In genomic region chr4:95053791-95054117, GRCm38 (mm10) we compare ENCODE assay signal across 8 mouse cellular contexts. TPM values are rescaled to one million over a fixed set of nuclear protein-coding genes. Genes with fewer than 3 reads are reported as not detected.
DNase-seq lines count a peak whose midpoint lies in the region; ATAC-seq lines count a peak whose summit lies in the region.

No protein-coding gene starts in this region.

- H3K9ac ChIP-seq in neural tube, embryonic 11.5 days (ENCODE audit: low read length) = peak overlapping the region; percentile 32
- peak overlapping the region; percentile 83 for H3K9ac ChIP-seq in embryonic facial prominence, embryonic 13.5 days
- peak overlapping the region; percentile 84 for H3K9ac ChIP-seq in heart, embryonic 11.5 days (ENCODE audit: low read depth, low read length)
- peak overlapping the region; percentile 94 for H3K9ac ChIP-seq in kidney, embryonic 16.5 days (replicated peaks; ENCODE audit: low read length)
- 0 out of 2 replicates have a peak overlapping the region, but pooled peaks have one; percentile 76 for H3K9ac ChIP-seq in neural tube, embryonic 12.5 days

- 0% methylated on average over 6 of the region's 6 CpGs for WGBS in neural tube, embryonic 11.5 days
- under 1% methylated on average over 6 of the region's 6 CpGs for WGBS in embryonic facial prominence, embryonic 13.5 days
- WGBS in heart, embryonic 11.5 days (ENCODE audit: insufficient replicate concordance) = under 1% methylated on average over 6 of the region's 6 CpGs
- 0% methylated on average over 6 of the region's 6 CpGs for WGBS in kidney, embryonic 16.5 days
- WGBS in neural tube, embryonic 12.5 days = 1% methylated on average over 6 of the region's 6 CpGs

- no peak for ATAC-seq in neural tube, embryonic 11.5 days (ENCODE audit: insufficient read depth, low FRiP score, low TSS enrichment)
- ATAC-seq in embryonic facial prominence, embryonic 13.5 days (ENCODE audit: insufficient number of reproducible peaks, insufficient read depth, low FRiP score, low TSS enrichment, low read depth) = no peak
- ATAC-seq in heart, embryonic 11.5 days (replicated peaks; ENCODE audit: insufficient number of reproducible peaks, low FRiP score, low TSS enrichment) = no peak
- ATAC-seq in kidney, embryonic 16.5 days (ENCODE audit: low FRiP score, low TSS enrichment) = no peak
- no peak for ATAC-seq in neural tube, embryonic 12.5 days (ENCODE audit: low FRiP score, low read depth)

- peak overlapping the region; percentile 84 for H3K4me3 ChIP-seq in neural tube, embryonic 11.5 days (ENCODE audit: low read depth, low read length)
- H3K4me3 ChIP-seq in embryonic facial prominence, embryonic 13.5 days = peak overlapping the region; percentile 77
- peak overlapping the region; percentile 90 for H3K4me3 ChIP-seq in heart, embryonic 11.5 days (ENCODE audit: low read depth, low read length)
- peak overlapping the region; percentile 79 for H3K4me3 ChIP-seq in kidney, embryonic 16.5 days (ENCODE audit: low read length)
- peak overlapping the region; percentile 76 for H3K4me3 ChIP-seq in neural tube, embryonic 12.5 days

- H3K27me3 ChIP-seq in neural tube, embryonic 11.5 days (ENCODE audit: control insufficient read depth, insufficient read depth, low read length) = no peaks in the 10 kb centered on the region
- no peaks in the 10 kb centered on the region for H3K27me3 ChIP-seq in embryonic facial prominence, embryonic 13.5 days
- H3K27me3 ChIP-seq in heart, embryonic 11.5 days (ENCODE audit: control insufficient read depth, insufficient read depth, low read length) = no peaks in the 10 kb centered on the region
- no peaks in the 10 kb centered on the region for H3K27me3 ChIP-seq in kidney, embryonic 16.5 days (ENCODE audit: insufficient read depth, low read length)
- H3K27me3 ChIP-seq in neural tube, embryonic 12.5 days (replicated peaks) = no peaks in the 10 kb centered on the region

- H3K9me3 ChIP-seq in neural tube, embryonic 11.5 days (ENCODE audit: control insufficient read depth, low read length) = no peaks in the 10 kb centered on the region
- no peaks in the 10 kb centered on the region for H3K9me3 ChIP-seq in embryonic facial prominence, embryonic 13.5 days
- H3K9me3 ChIP-seq in heart, embryonic 11.5 days (replicated peaks; ENCODE audit: control insufficient read depth, low read length) = no peaks in the 10 kb centered on the region
- H3K9me3 ChIP-seq in kidney, embryonic 16.5 days (ENCODE audit: low read length) = no peaks in the 10 kb centered on the region
- H3K9me3 ChIP-seq in neural tube, embryonic 12.5 days = no peaks in the 10 kb centered on the region

- H3K36me3 ChIP-seq in neural tube, embryonic 11.5 days (ENCODE audit: control insufficient read depth, insufficient read depth, low read length) = no peaks in the 10 kb centered on the region
- no peaks in the 10 kb centered on the region for H3K36me3 ChIP-seq in embryonic facial prominence, embryonic 13.5 days
- H3K36me3 ChIP-seq in heart, embryonic 11.5 days (ENCODE audit: control insufficient read depth, insufficient read depth, low read length) = no peaks in the 10 kb centered on the region
- H3K36me3 ChIP-seq in kidney, embryonic 16.5 days (ENCODE audit: insufficient read depth, low read length) = no peaks in the 10 kb centered on the region
- H3K36me3 ChIP-seq in neural tube, embryonic 12.5 days = no peaks in the 10 kb centered on the region

- DNase-seq in neural tube, embryonic 11.5 days (ENCODE audit: low spot score) = no peak
- DNase-seq in neural tube, embryonic 10.5 days (ENCODE audit: extremely low spot score, low spot score) = no peak
- peak; percentile 57 for DNase-seq in liver
- peak; percentile 81 for DNase-seq in testis, postnatal 10 days (ENCODE audit: low spot score)

- H3K4me1 ChIP-seq in neural tube, embryonic 11.5 days (ENCODE audit: control insufficient read depth, insufficient read depth, low read length) = peaks cover 7% of the 10 kb centered on the region; the same call in 1 of the 2 replicates
- H3K4me1 ChIP-seq in embryonic facial prominence, embryonic 13.5 days = peaks cover 19% of the 10 kb centered on the region
- H3K4me1 ChIP-seq in heart, embryonic 11.5 days (ENCODE audit: control insufficient read depth, insufficient read depth, low read length) = peaks cover 2% of the 10 kb centered on the region; the same call in 1 of the 2 replicates
- peaks cover 26% of the 10 kb centered on the region for H3K4me1 ChIP-seq in kidney, embryonic 16.5 days (ENCODE audit: insufficient read depth, low read length)
- H3K4me1 ChIP-seq in neural tube, embryonic 12.5 days = peaks cover 20% of the 10 kb centered on the region

- peak overlapping the region; percentile 62 for H3K4me2 ChIP-seq in neural tube, embryonic 11.5 days (ENCODE audit: low read depth)
- peak overlapping the region; percentile 94 for H3K4me2 ChIP-seq in embryonic facial prominence, embryonic 13.5 days
- H3K4me2 ChIP-seq in heart, embryonic 11.5 days = peak overlapping the region; percentile 89
- H3K4me2 ChIP-seq in kidney, embryonic 16.5 days (replicated peaks; ENCODE audit: low read depth, low read length) = peak overlapping the region; percentile 82
- peak overlapping the region; percentile 92 for H3K4me2 ChIP-seq in neural tube, embryonic 12.5 days (replicated peaks)

- H3K27ac ChIP-seq in neural tube, embryonic 11.5 days (ENCODE audit: low read depth, low read length) = peak overlapping the region; percentile 11; the same call in 1 of the 2 replicates
- peak overlapping the region; percentile 98 for H3K27ac ChIP-seq in embryonic facial prominence, embryonic 13.5 days
- peak overlapping the region; percentile 97 for H3K27ac ChIP-seq in heart, embryonic 11.5 days (ENCODE audit: low read depth, low read length)
- peak overlapping the region; percentile 100 for H3K27ac ChIP-seq in kidney, embryonic 16.5 days (ENCODE audit: low read length)
- peak overlapping the region; percentile 94; the same call in 1 of the 2 replicates for H3K27ac ChIP-seq in neural tube, embryonic 12.5 days

RNA-seq across cellular contexts. Expression of gene Jun, which starts 1.7 kb away (rescaled TPM):
- polyA plus RNA-seq in neural tube, embryonic 11.5 days (2014; fragmentation: Nextera tagmentation; extraction: Ambion mirVana) = 49.6 and 52.9 TPM in 2 replicates
- 56.3 and 61.2 TPM in 2 replicates for polyA plus RNA-seq in embryonic facial prominence, embryonic 13.5 days (2015; fragmentation: Nextera tagmentation; extraction: Ambion mirVana)
- polyA plus RNA-seq in heart, embryonic 11.5 days (2014; fragmentation: Nextera tagmentation; extraction: Ambion mirVana) = 33.6 and 34.5 TPM in 2 replicates
- polyA plus RNA-seq in kidney, embryonic 16.5 days (2015; fragmentation: Nextera tagmentation; extraction: Ambion mirVana) = 71.9 and 73.0 TPM in 2 replicates
- polyA plus RNA-seq in neural tube, embryonic 12.5 days (2016; fragmentation: Nextera tagmentation; extraction: Ambion mirVana) = 104 and 109 TPM in 2 replicates

Comparison
In these comparisons a context has a peak if more than half of its experiments do, and no peak if none do; other contexts are left out.
1. DNase-seq: peak in liver (single experiment) and testis, postnatal 10 days (single experiment); none in neural tube, embryonic 11.5 days (single experiment) and neural tube, embryonic 10.5 days (single experiment).
2. H3K27ac ChIP-seq: peak in every context shown above with its lines; median percentile 100 in kidney, embryonic 16.5 days; 98 in embryonic facial prominence, embryonic 13.5 days; 97 in heart, embryonic 11.5 days; 94 in neural tube, embryonic 12.5 days; 11 in neural tube, embryonic 11.5 days.
3. H3K9ac ChIP-seq: peak in every context shown above with its lines; median percentile 94 in kidney, embryonic 16.5 days; 84 in heart, embryonic 11.5 days; 83 in embryonic facial prominence, embryonic 13.5 days; 76 in neural tube, embryonic 12.5 days; 32 in neural tube, embryonic 11.5 days.
4. Peak in every context shown above with its lines, with median percentiles within 50 percentile points of each other: H3K4me2 ChIP-seq and H3K4me3 ChIP-seq.